8 mouse cellular contexts compared by ENCODE assay signal in genomic region chr3:127498197-127498741, GRCm38 (mm10). TPM values are rescaled to one million over a fixed set of nuclear protein-coding genes. Genes with fewer than 3 reads are reported as not detected.
A peak's percentile ranks its signal among the peaks of the same experiment; 100 is the strongest.
DNase-seq lines count a peak whose midpoint lies in the region; ATAC-seq and TF ChIP-seq lines count a peak whose summit lies in the region.

No protein-coding gene starts in this region.

- no peaks in the 10 kb centered on the region for H3K4me1 ChIP-seq in spleen, adult 2 months (ENCODE audit: control insufficient read depth, insufficient read depth, insufficient read length)
- 0 out of 2 replicates have a peak, but pooled peaks cover 2% of the 10 kb centered on the region for H3K4me1 ChIP-seq in heart, embryonic 11.5 days (ENCODE audit: control insufficient read depth, insufficient read depth, low read length)
- H3K4me1 ChIP-seq in midbrain, embryonic 12.5 days, result peaks cover 8% of the 10 kb centered on the region; the same call in 1 of the 2 replicates

- ATAC-seq in heart, embryonic 11.5 days (replicated peaks; ENCODE audit: insufficient number of reproducible peaks, low FRiP score, low TSS enrichment), result peak; percentile 71
- peak; percentile 86 for ATAC-seq in midbrain, embryonic 12.5 days (ENCODE audit: low FRiP score, low read depth)
- no peak for ATAC-seq in activated CD4-positive, CD25-positive, alpha-beta regulatory T cell, adult 4 months

- no peak for TF ChIP-seq CTCF in spleen, adult 2 months (IDR thresholded peaks at IDR 0.05; ENCODE audit: extremely low read depth, insufficient read depth, insufficient read length, insufficient replicate concordance)

- H3K9ac ChIP-seq in heart, embryonic 11.5 days (ENCODE audit: low read depth, low read length), result peak overlapping the region; percentile 77
- peak overlapping the region; percentile 77 for H3K9ac ChIP-seq in midbrain, embryonic 12.5 days (replicated peaks)

- peak overlapping the region; percentile 27; the same call in 1 of the 2 replicates for H3K4me3 ChIP-seq in spleen, adult 2 months (ENCODE audit: extremely low read depth, insufficient read depth, insufficient read length)
- peak overlapping the region; percentile 70 for H3K4me3 ChIP-seq in heart, embryonic 11.5 days (ENCODE audit: low read depth, low read length)
- H3K4me3 ChIP-seq in midbrain, embryonic 12.5 days, result peak overlapping the region; percentile 64

- DNase-seq in spleen, adult 2 months (ENCODE audit: low read depth in 1 of 2, low spot score in 2 of 2), result no peak
- DNase-seq in spleen, postnatal 36 days (ENCODE audit: low spot score in 2 of 2), result no peak
- peak; percentile 57 for DNase-seq in embryo, embryonic 10 days (ENCODE audit: low spot score)
- DNase-seq in layer of hippocampus, postnatal 36 days, result peak; percentile 8 to 12
- peak; percentile 20 for DNase-seq in yolk sac, embryonic 10.5 days (ENCODE audit: low spot score)

- no peaks in the 10 kb centered on the region for H3K36me3 ChIP-seq in spleen, adult 2 months (ENCODE audit: control insufficient read depth, insufficient read depth, low read length)
- H3K36me3 ChIP-seq in heart, embryonic 11.5 days (ENCODE audit: control insufficient read depth, insufficient read depth, low read length), result no peaks in the 10 kb centered on the region
- no peaks in the 10 kb centered on the region for H3K36me3 ChIP-seq in midbrain, embryonic 12.5 days

- H3K9me3 ChIP-seq in heart, embryonic 11.5 days (replicated peaks; ENCODE audit: control insufficient read depth, low read length), result no peaks in the 10 kb centered on the region
- H3K9me3 ChIP-seq in midbrain, embryonic 12.5 days, result no peaks in the 10 kb centered on the region

- no peak for TF ChIP-seq POLR2A in spleen, adult 2 months (IDR thresholded peaks at IDR 0.05; ENCODE audit: low read depth, low read length)

- peaks cover 10% of the 10 kb centered on the region for H3K27me3 ChIP-seq in spleen, adult 2 months (ENCODE audit: control insufficient read depth, insufficient read depth, low read length)
- H3K27me3 ChIP-seq in heart, embryonic 11.5 days (ENCODE audit: control insufficient read depth, insufficient read depth, low read length), result peaks cover 11% of the 10 kb centered on the region
- H3K27me3 ChIP-seq in midbrain, embryonic 12.5 days, result peaks cover 38% of the 10 kb centered on the region

- H3K27ac ChIP-seq in spleen, adult 2 months (ENCODE audit: insufficient read depth, low read length), result no peak overlapping the region
- H3K27ac ChIP-seq in heart, embryonic 11.5 days (ENCODE audit: low read depth, low read length), result 0 out of 2 replicates have a peak overlapping the region, but pooled peaks have one; percentile 10
- no peak overlapping the region for H3K27ac ChIP-seq in midbrain, embryonic 12.5 days (replicated peaks)

- 4% methylated on average over 23 of the region's 23 CpGs for WGBS in spleen, adult 2 months
- WGBS in heart, embryonic 11.5 days (ENCODE audit: insufficient replicate concordance), result 1% methylated on average over 21 of the region's 23 CpGs
- 3% methylated on average over 23 of the region's 23 CpGs for WGBS in midbrain, embryonic 12.5 days

- H3K4me2 ChIP-seq in heart, embryonic 11.5 days, result peak overlapping the region; percentile 100
- H3K4me2 ChIP-seq in midbrain, embryonic 12.5 days (replicated peaks), result peak overlapping the region; percentile 100

RNA-seq across cellular contexts. Expression of gene Ank2, which starts 0.9 kb away (rescaled TPM):
- 2.1 and 2.5 TPM in 2 replicates for polyA plus RNA-seq in spleen, adult 2 months (2012; rRNA removed)
- polyA plus RNA-seq in heart, embryonic 11.5 days (2014; fragmentation: Nextera tagmentation; extraction: Ambion mirVana), result 30.8 and 31.8 TPM in 2 replicates
- total RNA-seq in layer of hippocampus, postnatal 36 days (2021), result 100 to 1,000 TPM; 693 to 758 TPM
- 141 and 153 TPM in 2 replicates for polyA plus RNA-seq in midbrain, embryonic 12.5 days (2016; fragmentation: Nextera tagmentation; extraction: Ambion mirVana)
- under 1 TPM in 1 of 2 experiments, not detected in 1; 0.50 TPM for polyA plus RNA-seq in activated CD4-positive, CD25-positive, alpha-beta regulatory T cell, adult 4 months (2017; shearing (Covaris generic))

RNA-seq across cellular contexts. Expression of gene Larp7, which starts 54.9 kb away (rescaled TPM):
- polyA plus RNA-seq in spleen, adult 2 months (2012; rRNA removed), result 0.95 and 1.1 TPM in 2 replicates
- 62.3 and 64.4 TPM in 2 replicates for polyA plus RNA-seq in heart, embryonic 11.5 days (2014; fragmentation: Nextera tagmentation; extraction: Ambion mirVana)
- 10 to 100 TPM; 18.1 to 18.2 TPM for total RNA-seq in layer of hippocampus, postnatal 36 days (2021)
- polyA plus RNA-seq in midbrain, embryonic 12.5 days (2016; fragmentation: Nextera tagmentation; extraction: Ambion mirVana), result 63.9 and 69.7 TPM in 2 replicates
- 10 to 100 TPM; 63.3 to 82.0 TPM for polyA plus RNA-seq in activated CD4-positive, CD25-positive, alpha-beta regulatory T cell, adult 4 months (2017; shearing (Covaris generic))

RNA-seq across cellular contexts. Expression of gene Zgrf1, which starts 55.0 kb away (rescaled TPM):
- polyA plus RNA-seq in spleen, adult 2 months (2012; rRNA removed), result 0.56 and 0.72 TPM in 2 replicates
- 7.6 and 10.7 TPM in 2 replicates for polyA plus RNA-seq in heart, embryonic 11.5 days (2014; fragmentation: Nextera tagmentation; extraction: Ambion mirVana)
- 1 to 10 TPM; 2.0 to 2.5 TPM for total RNA-seq in layer of hippocampus, postnatal 36 days (2021)
- 15.3 and 16.9 TPM in 2 replicates for polyA plus RNA-seq in midbrain, embryonic 12.5 days (2016; fragmentation: Nextera tagmentation; extraction: Ambion mirVana)
- polyA plus RNA-seq in activated CD4-positive, CD25-positive, alpha-beta regulatory T cell, adult 4 months (2017; shearing (Covaris generic)), result 1 to 10 TPM; 3.8 to 4.8 TPM

Comparison
In these comparisons a context has a peak if more than half of its experiments do, and no peak if none do; other contexts are left out.
1. DNase-seq: peak in embryo, embryonic 10 days (single experiment), layer of hippocampus, postnatal 36 days (2 of 2) and yolk sac, embryonic 10.5 days (single experiment); none in spleen, adult 2 months (0 of 2) and spleen, postnatal 36 days (0 of 2).
2. RNA of gene Larp7, which starts 54.9 kb away (polyA plus RNA-seq): 63.3 to 82.0 TPM in activated CD4-positive, CD25-positive, alpha-beta regulatory T cell, adult 4 months, 62.3 to 64.4 TPM in heart, embryonic 11.5 days and 63.9 to 69.7 TPM in midbrain, embryonic 12.5 days; 0.95 to 1.1 TPM in spleen, adult 2 months; every median in the first group is over 10 times any median in the second.
3. Peak in every context shown above with its lines, with median percentiles within 50 percentile points of each other: H3K4me3 ChIP-seq.